Mouse (Mus musculus): ENCODE results near the gene Gm49721.
"Not testable (repeated sequence)": the region's sequence is repeated elsewhere in the genome, so short reads cannot be mapped to it uniquely, and the experiment has no call there.

DNA sequence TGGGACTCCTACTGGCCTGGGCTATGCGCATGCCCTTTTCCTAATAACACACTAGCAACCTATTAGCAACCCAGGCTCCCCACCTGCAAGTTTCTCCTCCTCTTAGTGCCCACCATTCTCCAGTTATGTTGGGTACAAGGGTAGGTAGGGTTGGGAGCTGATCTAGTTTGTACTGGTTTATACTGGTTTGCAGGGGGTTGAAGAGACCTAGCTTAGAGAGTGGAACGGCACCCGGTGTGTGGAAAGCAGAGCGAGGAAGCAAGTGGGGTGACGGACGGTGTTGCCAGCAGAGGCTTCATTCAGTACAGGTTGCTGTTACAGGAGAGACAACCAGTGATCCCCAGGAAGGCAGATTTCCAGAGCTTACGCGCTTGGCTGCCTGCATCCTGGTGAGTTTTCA is 8.4 kb upstream of the Gm49721 start, which contains the start of gene Rnaset2b:
- not testable (repeated sequence) for TF ChIP-seq POLR2A (IDR thresholded peaks at IDR 0.05; ENCODE audit: low read depth, low read length); CTCF (IDR thresholded peaks at IDR 0.05; ENCODE audit: extremely low read depth, insufficient read length, insufficient replicate concordance, low read depth, low read length)

All from small intestine, adult 2 months (tissue).